Mouse (Mus musculus) neural tube, embryonic 13.5 days (tissue): ENCODE results near the gene Numbl. TPM values are rescaled to one million over a fixed set of nuclear protein-coding genes. Genes with fewer than 3 reads are reported as not detected.
A peak's percentile ranks its signal among the peaks of the same experiment; 100 is the strongest.

ENCODE experiments used
- ATAC-seq: fragments of 200-750 bp; cut with Nextera tagmentation; 2 replicates; pipeline ENCODE4 v1.8.0; 2017; ENCODE audit warnings: low read depth, mild to moderate bottlenecking, moderate TSS enrichment, moderate library complexity
- H3K27ac ChIP-seq: fragments of 300-500 bp; sonication (generic); replicated peaks from 2 replicates; pipeline ENCODE4 v1.5.1; 2015; ENCODE audit warnings: moderate library complexity, mild to moderate bottlenecking, inconsistent platforms
- H3K27me3 ChIP-seq: fragments of 300-500 bp; sonication (generic); 2 replicates; pipeline ENCODE4 v1.6.1; 2015; ENCODE audit warnings: mild to moderate bottlenecking, inconsistent platforms
- H3K36me3 ChIP-seq: fragments of 300-500 bp; sonication (generic); 2 replicates; pipeline ENCODE4 v1.6.1; 2015; ENCODE audit warnings: mild to moderate bottlenecking, inconsistent platforms
- H3K4me1 ChIP-seq: fragments of 300-500 bp; sonication (generic); replicated peaks from 2 replicates; pipeline ENCODE4 v1.6.1; 2015; ENCODE audit warnings: inconsistent platforms
- H3K4me2 ChIP-seq: fragments of 300-500 bp; sonication (generic); 2 replicates; pipeline ENCODE4 v1.6.1; 2015; ENCODE audit warnings: inconsistent platforms, mild to moderate bottlenecking, moderate library complexity
- H3K4me3 ChIP-seq: fragments of 300-500 bp; sonication (generic); 2 replicates; pipeline ENCODE4 v1.5.1; 2015; ENCODE audit warnings: mild to moderate bottlenecking, inconsistent platforms
- H3K9ac ChIP-seq: fragments of 300-500 bp; sonication (generic); 2 replicates; pipeline ENCODE4 v1.6.1; 2015; ENCODE audit warnings: moderate library complexity, mild to moderate bottlenecking, inconsistent platforms
- H3K9me3 ChIP-seq: fragments of 300-500 bp; sonication (generic); 2 replicates; pipeline ENCODE4 v1.6.1; 2016; ENCODE audit warnings: inconsistent platforms
- WGBS: fragments of 180-500 bp; shearing (Covaris S2); methylation state at CpG from one replicate; pipeline ENCODE4 v1.1.7; 2015; 5-methylcytosine and 5-hydroxymethylcytosine counted together
- polyA plus RNA-seq: library from polyadenylated mRNA; unstranded; fragments of >200 nt; fragmentation: Nextera tagmentation; extraction: Ambion mirVana; gene quantifications from 2 replicates; pipeline ENCODE4 v1.2.1, GENCODE M21; 2015

Numbl gene
- polyA plus RNA-seq, 1 experiment from 2014 or later: 55.3 TPM

DNA sequence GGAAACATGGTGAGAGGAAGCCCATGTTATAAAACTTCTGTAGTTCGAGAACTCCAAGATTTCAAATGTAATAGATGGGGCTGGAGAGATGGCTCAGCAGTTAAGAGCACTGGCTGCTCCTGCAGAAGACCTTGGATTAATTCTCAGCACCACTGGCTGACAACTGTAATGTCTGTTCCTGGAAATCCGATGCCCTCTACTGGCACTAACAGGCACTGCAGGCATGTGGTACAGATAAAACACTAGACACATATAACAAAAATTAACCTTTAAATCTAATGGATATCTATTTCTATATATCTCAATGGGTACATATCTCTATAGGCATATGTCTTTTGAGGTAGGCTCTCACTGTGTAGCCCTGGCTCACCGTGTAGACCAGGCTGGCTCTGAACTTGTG, 56.2 kb downstream of the Numbl start:
- Histone ChIP-seq H3K9ac (no peak overlapping the region), H3K4me3 (no peak overlapping the region), H3K27ac (no peak overlapping the region), H3K4me2 (no peak overlapping the region), H3K36me3 (0 out of 2 replicates have a peak, but pooled peaks cover 3% of the 10 kb centered on the region), H3K4me1 (peaks cover 10% of the 10 kb centered on the region), H3K9me3 (peaks cover 12% of the 10 kb centered on the region; the same call in 1 of the 2 replicates), H3K27me3 (peaks cover 28% of the 10 kb centered on the region)
- no peak for ATAC-seq
- 89% methylated on average over 3 of the region's 3 CpGs for WGBS

DNA sequence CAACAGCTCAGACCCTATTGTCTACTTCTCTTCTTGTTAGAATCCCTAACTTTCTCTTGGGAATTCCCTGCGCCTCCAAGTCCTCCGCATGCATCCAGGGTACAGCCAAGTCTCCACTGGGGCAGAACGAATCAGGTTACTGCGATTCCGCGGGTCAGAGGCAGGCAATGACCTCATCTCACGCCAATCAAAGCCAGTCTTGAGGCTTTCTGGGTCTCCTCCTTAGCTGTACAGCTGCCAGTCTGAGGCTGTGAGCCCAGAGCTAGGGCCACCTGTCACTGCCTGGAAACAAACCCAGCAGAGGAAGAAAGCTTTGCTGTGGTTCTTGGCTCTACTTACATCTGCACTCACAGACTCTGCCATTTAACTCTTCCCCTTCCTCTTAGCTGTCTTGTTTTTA, 57.7 kb downstream of the Numbl start:
- WGBS: 28% methylated on average over 7 of the region's 7 CpGs
- no peak for ATAC-seq
- no peak overlapping the region for H3K4me2 ChIP-seq
- H3K27me3 ChIP-seq: peaks cover 14% of the 10 kb centered on the region
- no peak overlapping the region for H3K4me3 ChIP-seq
- 0 out of 2 replicates have a peak, but pooled peaks cover 3% of the 10 kb centered on the region for H3K36me3 ChIP-seq
- peaks cover 12% of the 10 kb centered on the region; the same call in 1 of the 2 replicates for H3K9me3 ChIP-seq
- no peak overlapping the region for H3K27ac ChIP-seq
- no peaks in the 10 kb centered on the region for H3K4me1 ChIP-seq
- no peak overlapping the region for H3K9ac ChIP-seq

DNA sequence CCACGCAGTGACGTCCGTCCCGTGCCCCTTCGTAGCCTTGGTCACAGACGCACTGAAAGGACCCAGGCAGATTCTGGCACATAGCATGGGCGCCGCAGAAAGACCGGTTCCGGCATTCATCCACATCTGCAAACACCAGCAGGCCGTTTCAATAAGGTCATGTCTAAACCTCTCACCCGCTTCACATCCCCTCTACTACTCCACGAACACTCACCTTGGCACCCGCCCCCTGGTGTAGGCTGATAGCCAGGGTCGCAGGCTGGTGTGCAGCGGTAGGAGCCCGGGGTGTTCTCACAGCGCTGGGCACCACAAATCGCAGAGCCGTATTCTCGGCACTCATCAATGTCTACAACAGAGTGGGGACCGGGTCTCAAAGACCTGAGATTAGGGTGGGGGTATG, 61.2 kb downstream of the Numbl start:
- ATAC-seq: no peak
- no peaks in the 10 kb centered on the region for H3K4me1 ChIP-seq
- H3K36me3 ChIP-seq: no peaks in the 10 kb centered on the region
- 90% methylated on average over 22 of the region's 22 CpGs for WGBS
- no peak overlapping the region for H3K4me2 ChIP-seq
- no peak overlapping the region for H3K4me3 ChIP-seq
- H3K9ac ChIP-seq: no peak overlapping the region
- H3K27me3 ChIP-seq: peaks cover 24% of the 10 kb centered on the region
- H3K9me3 ChIP-seq: peaks cover 3% of the 10 kb centered on the region; the same call in 1 of the 2 replicates
- no peak overlapping the region for H3K27ac ChIP-seq

DNA sequence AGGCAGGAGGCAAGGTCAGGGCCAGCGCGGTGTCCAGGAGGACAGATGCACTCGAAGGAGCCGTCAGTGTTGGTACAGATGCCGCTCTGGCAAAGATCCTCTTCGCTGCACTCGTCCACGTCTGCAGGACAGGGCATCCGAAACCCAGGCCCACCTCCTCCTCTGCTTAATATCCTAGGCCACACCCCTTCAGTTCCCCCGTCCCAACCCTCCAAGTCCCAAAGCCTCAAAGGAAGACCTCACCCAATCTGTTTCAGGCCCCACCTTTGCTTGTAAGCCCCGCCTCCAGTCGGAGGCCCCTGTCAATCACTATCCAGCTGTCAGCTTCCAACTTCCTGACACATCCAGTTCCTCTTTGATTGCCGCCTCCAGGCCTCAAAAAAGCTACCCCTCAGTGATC, 64.1 kb downstream of the Numbl start:
- peaks cover 15% of the 10 kb centered on the region for H3K4me1 ChIP-seq
- no peak overlapping the region for H3K27ac ChIP-seq
- H3K4me2 ChIP-seq: no peak overlapping the region
- no peak overlapping the region for H3K4me3 ChIP-seq
- peaks cover 53% of the 10 kb centered on the region for H3K27me3 ChIP-seq
- ATAC-seq: no peak
- H3K36me3 ChIP-seq: no peaks in the 10 kb centered on the region
- no peaks in the 10 kb centered on the region for H3K9me3 ChIP-seq
- WGBS: 20% methylated on average over 13 of the region's 13 CpGs
- H3K9ac ChIP-seq: no peak overlapping the region

DNA sequence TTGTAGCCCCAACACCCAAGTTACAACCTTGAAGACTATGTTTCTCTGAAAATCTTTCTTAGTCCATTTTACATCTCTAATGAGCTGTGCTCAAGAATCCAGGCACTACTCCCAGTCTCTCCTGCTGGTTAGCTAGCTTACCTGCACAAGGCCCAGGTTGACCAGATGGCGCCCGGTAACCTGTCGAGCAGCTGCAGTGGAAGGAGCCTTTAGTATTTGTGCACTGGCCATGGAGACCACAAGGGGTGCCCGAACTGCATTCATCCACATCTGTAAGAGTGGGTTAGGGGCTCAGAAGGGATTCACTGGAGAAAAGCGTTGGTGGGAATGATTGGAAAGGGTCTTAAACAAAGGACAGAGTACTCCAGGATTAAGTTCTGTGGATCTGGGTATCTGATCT, 64.8 kb downstream of the Numbl start:
- Histone ChIP-seq H3K4me1 (peaks cover 15% of the 10 kb centered on the region), H3K4me2 (no peak overlapping the region), H3K9me3 (no peaks in the 10 kb centered on the region), H3K27me3 (peaks cover 60% of the 10 kb centered on the region), H3K4me3 (no peak overlapping the region), H3K27ac (no peak overlapping the region), H3K9ac (no peak overlapping the region), H3K36me3 (no peaks in the 10 kb centered on the region)
- no peak for ATAC-seq
- WGBS: 92% methylated on average over 5 of the region's 5 CpGs

DNA sequence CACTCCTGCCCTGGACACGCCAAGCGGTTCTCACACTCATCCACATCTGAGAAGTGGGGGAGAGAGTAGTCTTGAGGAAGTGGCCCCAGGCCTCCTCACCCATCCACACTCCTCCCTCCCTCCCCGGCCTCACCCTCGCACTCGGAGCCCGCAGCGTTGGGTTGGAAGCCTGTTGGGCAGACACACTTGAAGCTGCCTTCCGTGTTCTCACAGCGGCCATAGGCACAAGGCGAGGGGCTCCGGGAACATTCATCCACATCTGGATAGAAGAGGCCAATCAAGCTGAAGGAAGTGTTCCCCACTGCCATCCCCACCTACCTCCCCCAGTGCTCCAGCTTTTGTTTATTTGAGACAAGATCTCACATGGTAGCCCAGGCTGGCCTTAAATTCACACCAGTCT, 65.9 kb downstream of the Numbl start:
- peaks cover 20% of the 10 kb centered on the region for H3K4me1 ChIP-seq
- H3K4me2 ChIP-seq: no peak overlapping the region
- H3K36me3 ChIP-seq: no peaks in the 10 kb centered on the region
- H3K9ac ChIP-seq: no peak overlapping the region
- peaks cover 72% of the 10 kb centered on the region for H3K27me3 ChIP-seq
- ATAC-seq: no peak
- H3K9me3 ChIP-seq: no peaks in the 10 kb centered on the region
- H3K4me3 ChIP-seq: no peak overlapping the region
- WGBS: 94% methylated on average over 11 of the region's 11 CpGs
- no peak overlapping the region for H3K27ac ChIP-seq

DNA sequence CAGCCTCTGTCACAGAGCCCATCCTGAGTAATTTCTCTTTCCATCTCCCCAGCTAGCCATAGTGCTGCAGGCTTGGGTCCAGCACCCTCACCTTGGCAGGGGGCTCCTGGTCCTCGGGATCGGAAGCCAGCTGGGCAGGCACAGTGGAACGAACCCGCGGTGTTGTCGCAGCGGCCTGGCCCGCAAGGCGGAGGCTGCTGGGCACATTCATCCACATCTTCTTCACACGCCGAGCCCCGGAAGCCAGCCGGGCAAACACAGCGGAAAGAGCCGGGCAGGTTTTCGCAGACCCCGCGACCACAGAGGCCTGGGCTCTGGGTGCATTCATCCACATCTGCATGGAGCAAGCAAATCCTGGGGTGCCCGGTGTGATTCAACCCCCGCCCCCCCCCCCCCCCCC, 66.7 kb downstream of the Numbl start:
- Histone ChIP-seq H3K9ac (0 out of 2 replicates have a peak overlapping the region, but pooled peaks have one; percentile 17), H3K27me3 (peaks cover 79% of the 10 kb centered on the region), H3K9me3 (no peaks in the 10 kb centered on the region), H3K4me2 (no peak overlapping the region), H3K36me3 (no peaks in the 10 kb centered on the region), H3K4me1 (peaks cover 28% of the 10 kb centered on the region), H3K4me3 (no peak overlapping the region), H3K27ac (no peak overlapping the region)
- no peak for ATAC-seq
- WGBS: 48% methylated on average over 18 of the region's 20 CpGs

DNA sequence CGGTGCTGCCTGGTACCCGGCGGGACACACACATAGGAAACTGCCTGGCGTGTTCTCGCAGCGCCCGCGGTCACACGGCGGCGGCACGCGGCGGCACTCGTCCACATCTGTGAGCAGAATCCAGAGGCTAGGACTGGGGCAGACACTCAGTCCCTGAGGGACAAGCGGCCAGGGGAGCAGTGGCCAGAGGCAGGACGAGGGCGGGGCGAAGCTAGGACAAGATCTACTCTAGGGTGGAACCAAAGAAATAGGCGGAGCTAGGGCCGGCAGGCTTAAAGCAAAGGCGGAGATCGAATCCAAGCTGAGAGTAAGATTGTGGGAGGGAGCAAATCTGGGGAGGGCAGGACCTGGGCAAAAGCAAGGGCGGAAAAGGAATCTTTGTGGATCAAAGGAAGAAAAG, 67.5 kb downstream of the Numbl start:
- Histone ChIP-seq H3K4me2 (peak overlapping the region; percentile 46), H3K9me3 (no peaks in the 10 kb centered on the region), H3K27ac (no peak overlapping the region), H3K4me3 (peak overlapping the region; percentile 24), H3K27me3 (peaks cover 87% of the 10 kb centered on the region), H3K36me3 (no peaks in the 10 kb centered on the region), H3K9ac (peak overlapping the region; percentile 6; the same call in 1 of the 2 replicates), H3K4me1 (peaks cover 33% of the 10 kb centered on the region)
- WGBS: 1% methylated on average over 24 of the region's 24 CpGs
- ATAC-seq: no peak

DNA sequence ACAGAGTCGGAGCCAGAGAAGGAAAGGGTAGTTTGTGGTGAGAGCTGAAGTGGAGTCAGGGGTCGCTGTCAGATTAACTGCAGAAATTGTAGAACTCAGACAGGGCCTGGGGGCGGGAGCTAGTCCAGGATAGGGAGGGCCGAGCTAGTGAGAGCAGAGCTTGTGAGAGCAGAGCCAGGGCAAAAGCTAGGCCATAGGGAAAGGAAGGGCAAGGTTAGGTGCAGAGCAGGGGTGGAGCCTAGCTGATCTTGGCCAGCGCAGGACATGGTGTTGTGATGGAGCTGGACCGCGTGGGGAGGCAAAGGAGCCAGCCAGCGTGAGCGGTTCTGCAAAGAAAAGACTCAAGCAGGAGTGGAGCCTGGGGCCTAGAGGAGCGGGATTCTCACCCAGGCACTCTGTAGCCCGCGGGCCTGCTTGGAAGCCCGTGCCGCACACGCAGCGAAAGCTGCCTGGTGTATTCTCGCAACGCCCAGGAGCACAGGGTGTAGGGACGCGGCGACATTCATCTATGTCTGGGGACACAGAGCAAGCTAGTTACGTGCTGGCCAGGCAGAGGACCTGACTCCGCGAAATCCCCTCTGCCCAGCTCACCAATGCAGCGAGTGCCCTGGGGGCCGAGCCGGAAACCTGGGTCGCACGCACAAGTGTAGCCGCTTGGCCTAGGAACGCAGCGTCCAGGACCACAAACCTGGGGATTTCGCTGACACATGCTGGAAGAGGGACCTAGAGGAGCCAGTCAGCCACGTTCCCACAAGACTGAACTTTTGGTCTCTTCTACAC, 68.1 kb downstream of the Numbl start:
- H3K9me3 ChIP-seq: no peaks in the 10 kb centered on the region
- no peak for ATAC-seq
- H3K4me1 ChIP-seq: peaks cover 39% of the 10 kb centered on the region
- no peak overlapping the region for H3K27ac ChIP-seq
- H3K4me3 ChIP-seq: peak overlapping the region; percentile 24; the same call in 1 of the 2 replicates
- 29% methylated on average over 34 of the region's 34 CpGs for WGBS
- peaks cover 93% of the 10 kb centered on the region for H3K27me3 ChIP-seq
- H3K4me2 ChIP-seq: peak overlapping the region; percentile 46
- no peaks in the 10 kb centered on the region for H3K36me3 ChIP-seq
- 0 out of 2 replicates have a peak overlapping the region, but pooled peaks have one; percentile 6 for H3K9ac ChIP-seq

DNA sequence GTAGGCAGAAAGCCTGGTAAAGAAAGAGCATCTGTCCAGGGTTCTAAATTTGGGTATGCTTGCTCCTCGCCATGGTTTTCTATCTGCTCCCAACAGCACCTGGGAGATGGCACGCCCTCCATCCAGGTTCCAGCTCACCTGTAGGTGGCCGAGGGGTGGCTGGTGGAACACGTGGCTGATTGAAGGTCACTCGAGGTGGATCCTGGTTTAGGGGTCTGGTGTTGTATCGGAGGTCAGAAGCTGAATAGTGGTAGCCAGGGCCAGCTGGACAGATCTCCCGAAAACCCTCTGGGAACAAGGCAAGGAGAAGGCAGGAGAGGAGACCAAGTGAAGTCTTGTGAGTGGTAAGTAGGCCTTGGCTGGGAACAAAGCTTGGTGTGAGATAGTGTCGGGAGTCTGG, 69.3 kb downstream of the Numbl start:
- Histone ChIP-seq H3K36me3 (no peaks in the 10 kb centered on the region), H3K9me3 (no peaks in the 10 kb centered on the region), H3K4me2 (no peak overlapping the region), H3K9ac (no peak overlapping the region), H3K27me3 (peaks cover 96% of the 10 kb centered on the region), H3K4me1 (peaks cover 51% of the 10 kb centered on the region), H3K4me3 (no peak overlapping the region), H3K27ac (no peak overlapping the region)
- no peak for ATAC-seq
- 91% methylated on average over 8 of the region's 8 CpGs for WGBS

DNA sequence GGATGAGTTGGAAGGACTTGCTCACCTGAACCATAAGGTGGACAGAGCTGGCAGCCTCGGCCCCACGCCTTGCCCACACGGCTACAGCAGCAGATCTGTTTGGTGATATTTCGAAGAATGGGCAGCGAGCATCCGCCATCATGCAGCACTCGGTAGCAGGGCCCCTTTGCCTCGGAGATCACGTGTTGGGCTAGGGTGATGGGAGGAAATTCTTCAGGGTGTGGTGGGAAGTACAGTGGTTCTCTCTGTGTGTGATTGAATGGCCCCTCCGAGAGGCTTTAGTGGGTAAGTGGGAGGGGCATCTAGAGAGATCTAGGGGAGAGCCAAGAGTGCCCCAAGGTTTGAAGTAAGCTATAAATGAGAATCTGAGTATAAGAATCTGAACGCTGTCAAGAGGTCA, 69.9 kb downstream of the Numbl start:
- H3K9me3 ChIP-seq: no peaks in the 10 kb centered on the region
- WGBS: 83% methylated on average over 11 of the region's 11 CpGs
- peaks cover 57% of the 10 kb centered on the region for H3K4me1 ChIP-seq
- no peak overlapping the region for H3K4me2 ChIP-seq
- H3K36me3 ChIP-seq: no peaks in the 10 kb centered on the region
- H3K9ac ChIP-seq: no peak overlapping the region
- ATAC-seq: no peak
- peaks cover 96% of the 10 kb centered on the region for H3K27me3 ChIP-seq
- no peak overlapping the region for H3K4me3 ChIP-seq
- no peak overlapping the region for H3K27ac ChIP-seq

DNA sequence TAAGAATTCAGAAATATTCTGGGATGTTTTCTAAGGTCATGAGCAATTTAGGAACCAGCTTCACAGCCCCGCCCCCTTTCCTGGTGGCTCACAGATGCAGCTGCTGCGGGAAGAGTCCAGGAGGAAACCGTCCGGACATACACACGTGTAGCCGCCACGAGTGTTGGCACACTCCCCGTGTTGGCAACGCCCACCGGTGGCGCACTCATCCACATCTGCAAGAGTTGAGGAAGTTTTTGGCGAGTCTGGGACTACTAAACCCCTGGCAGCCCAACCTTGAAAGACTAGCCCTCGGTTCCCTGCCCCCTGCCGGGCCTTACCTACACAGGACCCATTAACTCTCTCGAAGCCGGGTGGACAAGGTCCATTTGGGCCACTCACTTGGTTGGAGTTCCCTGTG, 70.4 kb downstream of the Numbl start:
- Histone ChIP-seq H3K4me3 (no peak overlapping the region), H3K9me3 (no peaks in the 10 kb centered on the region), H3K27me3 (peaks cover 100% of the 10 kb centered on the region), H3K4me2 (no peak overlapping the region), H3K27ac (no peak overlapping the region), H3K36me3 (no peaks in the 10 kb centered on the region), H3K4me1 (peaks cover 62% of the 10 kb centered on the region), H3K9ac (no peak overlapping the region)
- no peak for ATAC-seq
- 37% methylated on average over 16 of the region's 16 CpGs for WGBS
